Mouse (Mus musculus) stomach, postnatal 0 days (tissue): ENCODE results near the gene Arpp21. TPM values are rescaled to one million over a fixed set of nuclear protein-coding genes. Genes with fewer than 3 reads are reported as not detected.

Experiments used
- ATAC-seq: fragments of 200-750 bp; cut with Nextera tagmentation; 2 replicates; pipeline ENCODE4 v1.8.0; 2017; ENCODE audit not compliant: low FRiP score, low TSS enrichment
- DNase-seq: peaks from one replicate; pipeline ENCODE4 v3.0.0-alpha.2; 2016; ENCODE audit warnings: low spot score
- H3K27ac ChIP-seq: fragments of 300-500 bp; sonication (generic); replicated peaks from 2 replicates; pipeline ENCODE4 v1.5.1; 2014; ENCODE audit warnings: mild to moderate bottlenecking, control low read depth
- H3K27me3 ChIP-seq: fragments of 300-500 bp; sonication (generic); 2 replicates; pipeline ENCODE4 v1.6.1; 2014; ENCODE audit warnings: low read length; ENCODE audit not compliant: control insufficient read depth, insufficient read depth
- H3K36me3 ChIP-seq: fragments of 300-500 bp; sonication (generic); 2 replicates; pipeline ENCODE4 v1.6.1; 2014; ENCODE audit warnings: low read length, mixed read lengths; ENCODE audit not compliant: control insufficient read depth, insufficient read depth
- H3K4me1 ChIP-seq: fragments of 300-500 bp; sonication (generic); replicated peaks from 2 replicates; pipeline ENCODE4 v1.6.1; 2014; ENCODE audit warnings: antibody characterized with exemption; ENCODE audit not compliant: control insufficient read depth, insufficient read depth
- H3K4me2 ChIP-seq: fragments of 300-500 bp; sonication (generic); replicated peaks from 2 replicates; pipeline ENCODE4 v1.6.1; 2014; ENCODE audit warnings: low read depth, mild to moderate bottlenecking, control low read depth, moderate library complexity
- H3K4me3 ChIP-seq: fragments of 300-500 bp; sonication (generic); 2 replicates; pipeline ENCODE4 v1.5.1; 2014; ENCODE audit warnings: low read depth, low read length, control low read depth
- H3K9ac ChIP-seq: fragments of 300-500 bp; sonication (generic); 2 replicates; pipeline ENCODE4 v1.6.1; 2014; ENCODE audit warnings: mild to moderate bottlenecking, low read length, control low read depth, mixed read lengths
- H3K9me3 ChIP-seq: fragments of 300-500 bp; sonication (generic); 2 replicates; pipeline ENCODE4 v1.6.1; 2016; ENCODE audit warnings: low read length; ENCODE audit not compliant: control insufficient read depth
- CTCF ChIP-seq: IDR thresholded peaks from 2 replicates; pipeline ENCODE4 v1.5.1; 2016; ENCODE audit warnings: antibody characterized with exemption, low read depth, mild to moderate bottlenecking, moderate library complexity
- EP300 ChIP-seq: optimal IDR thresholded peaks from 2 replicates; pipeline ENCODE3; 2016; ENCODE audit warnings: antibody characterized with exemption
- WGBS: fragments of 180-500 bp; shearing (Covaris S2); extraction: QIAGEN DNeasy Blood & Tissue Kit; methylation state at CpG from one replicate; pipeline ENCODE4 v1.1.7; 2014; 5-methylcytosine and 5-hydroxymethylcytosine counted together
- polyA plus RNA-seq: library from polyadenylated mRNA; unstranded; fragments of >200 nt; fragmentation: Nextera tagmentation; extraction: Ambion mirVana; gene quantifications from 2 replicates; pipeline ENCODE4 v1.2.1, GENCODE M21; 2015

Arpp21 gene
- polyA plus RNA-seq, 1 experiment from 2014 or later: 1.2 TPM

DNA sequence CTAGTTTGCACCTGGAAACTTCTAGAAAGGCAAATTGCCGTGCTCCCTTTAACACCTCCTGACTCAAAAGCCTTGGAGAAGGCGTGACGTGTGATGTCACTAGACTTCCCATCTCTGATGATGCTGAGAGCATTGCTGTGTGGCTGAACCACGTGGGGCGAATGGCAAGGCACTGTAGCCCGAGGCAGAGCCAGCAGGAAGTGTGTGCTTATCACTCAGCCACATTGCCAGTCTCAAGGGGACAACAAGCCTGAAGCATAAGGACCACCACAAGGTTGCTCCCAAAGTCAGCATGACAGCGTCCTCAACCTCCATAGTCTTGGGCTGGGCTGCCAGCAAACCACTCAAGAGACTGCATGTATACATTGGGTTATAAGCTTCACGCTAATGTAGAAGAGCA is 95.1 kb downstream of the Arpp21 start:
- Histone ChIP-seq H3K4me1 (no peaks in the 10 kb centered on the region), H3K36me3 (no peaks in the 10 kb centered on the region), H3K4me2 (no peak overlapping the region), H3K27ac (no peak overlapping the region), H3K27me3 (no peaks in the 10 kb centered on the region), H3K9me3 (no peaks in the 10 kb centered on the region), H3K9ac (no peak overlapping the region), H3K4me3 (no peak overlapping the region)
- TF ChIP-seq EP300: no peak
- no peak for TF ChIP-seq CTCF
- no peak for ATAC-seq
- WGBS: 77% methylated on average over 8 of the region's 8 CpGs
- DNase-seq: no peak

DNA sequence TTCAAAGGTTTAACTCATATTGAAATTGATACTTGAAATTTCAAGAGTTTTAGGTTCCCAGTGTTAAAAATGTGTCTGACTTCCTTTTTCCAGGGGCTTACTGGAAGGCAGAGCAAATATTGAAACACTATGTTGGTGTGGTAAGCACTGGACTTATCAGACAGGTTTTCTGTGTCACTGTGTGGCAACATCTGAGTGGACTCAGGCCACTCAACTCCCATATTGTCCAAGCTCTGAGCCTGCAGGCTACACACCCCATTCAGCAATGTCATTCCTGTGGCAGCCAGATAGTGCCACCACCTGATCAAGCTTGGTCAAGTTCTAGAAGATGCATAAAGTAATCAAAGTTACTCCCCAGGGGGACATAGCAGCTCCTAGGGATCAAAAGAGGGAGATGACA is 97.9 kb downstream of the Arpp21 start:
- Histone ChIP-seq H3K27ac (no peak overlapping the region), H3K9me3 (no peaks in the 10 kb centered on the region), H3K4me2 (no peak overlapping the region), H3K36me3 (no peaks in the 10 kb centered on the region), H3K9ac (no peak overlapping the region), H3K4me1 (no peaks in the 10 kb centered on the region), H3K4me3 (no peak overlapping the region), H3K27me3 (no peaks in the 10 kb centered on the region)
- peak; percentile 60; the same call in 1 of the 2 replicates for ATAC-seq
- DNase-seq: peak; percentile 24
- TF ChIP-seq CTCF (no peak), EP300 (no peak)

DNA sequence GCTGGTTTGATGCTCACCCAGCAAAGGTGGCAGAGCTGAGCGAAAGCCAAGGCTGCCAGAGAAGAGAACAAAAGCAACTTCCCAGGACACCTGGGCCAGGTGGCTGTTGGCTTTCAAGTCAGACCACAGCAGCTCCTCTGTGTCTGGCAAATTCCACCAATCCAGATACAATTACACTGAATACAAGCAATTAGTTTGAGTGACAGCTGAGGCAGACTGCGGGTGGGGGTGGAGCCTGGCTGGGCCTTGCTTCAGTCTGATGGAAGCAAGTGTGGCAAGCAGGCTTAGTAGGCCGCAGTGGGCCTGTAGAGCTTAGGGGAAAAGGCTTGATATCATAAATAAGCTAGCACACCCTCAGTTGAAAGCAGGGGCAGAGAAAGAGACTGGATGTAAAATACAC is 104.9 kb downstream of the Arpp21 start:
- Histone ChIP-seq H3K27me3 (no peaks in the 10 kb centered on the region), H3K9ac (no peak overlapping the region), H3K27ac (no peak overlapping the region), H3K36me3 (no peaks in the 10 kb centered on the region), H3K4me3 (no peak overlapping the region), H3K4me2 (no peak overlapping the region), H3K4me1 (no peaks in the 10 kb centered on the region), H3K9me3 (no peaks in the 10 kb centered on the region)
- TF ChIP-seq EP300 (no peak), CTCF (no peak)
- WGBS: 37% methylated on average over 3 of the region's 3 CpGs
- no peak for ATAC-seq
- DNase-seq: no peak

DNA sequence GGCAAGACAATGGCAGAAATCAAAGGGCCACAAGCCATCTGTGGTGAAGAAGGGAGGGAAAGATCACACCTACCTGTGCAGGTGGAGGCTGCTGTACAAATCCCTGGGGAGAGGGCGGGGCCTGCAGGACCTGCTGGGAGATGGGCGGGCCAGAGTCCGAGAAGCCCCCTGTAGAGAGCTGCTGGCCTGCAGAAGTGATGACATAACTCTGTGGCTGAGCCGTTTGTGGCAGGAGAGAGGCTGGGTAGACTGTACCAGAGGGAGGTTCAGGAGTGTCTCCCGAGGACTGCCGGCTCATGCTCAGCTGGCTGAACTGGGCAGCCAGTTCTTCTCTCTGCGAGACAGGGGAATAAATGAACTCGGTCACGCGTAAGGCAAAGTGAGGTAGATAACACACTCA is 111.1 kb downstream of the Arpp21 start:
- no peaks in the 10 kb centered on the region for H3K4me1 ChIP-seq
- H3K27me3 ChIP-seq: no peaks in the 10 kb centered on the region
- 34% methylated on average over 10 of the region's 10 CpGs for WGBS
- DNase-seq (no peak), ATAC-seq (no peak)
- TF ChIP-seq CTCF (no peak), EP300 (no peak)
- no peak overlapping the region for H3K9ac ChIP-seq
- no peak overlapping the region for H3K27ac ChIP-seq
- H3K9me3 ChIP-seq: no peaks in the 10 kb centered on the region
- no peaks in the 10 kb centered on the region for H3K36me3 ChIP-seq
- no peak overlapping the region for H3K4me3 ChIP-seq
- no peak overlapping the region for H3K4me2 ChIP-seq

DNA sequence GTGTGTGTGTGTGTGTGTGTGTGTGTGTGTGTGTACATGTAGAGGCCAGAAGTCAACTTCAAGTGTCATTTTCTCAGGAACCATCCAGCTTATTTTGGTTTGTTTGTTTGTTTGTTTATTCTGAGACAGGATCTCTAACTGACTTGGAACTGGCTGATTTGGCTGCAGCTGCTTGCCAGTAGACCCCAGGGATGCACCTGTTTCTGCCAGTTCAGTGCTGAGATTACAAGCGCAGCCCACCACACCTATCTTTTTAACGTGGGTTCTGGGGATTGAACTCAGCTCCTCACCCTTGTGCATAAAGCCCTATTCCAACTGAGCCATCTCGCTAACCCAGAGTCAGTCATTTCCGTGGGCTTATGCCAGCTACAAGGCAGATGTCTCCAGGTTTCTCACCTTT is 111.6 kb downstream of the Arpp21 start:
- DNase-seq: no peak
- Histone ChIP-seq H3K36me3 (no peaks in the 10 kb centered on the region), H3K4me2 (no peak overlapping the region), H3K9ac (no peak overlapping the region), H3K9me3 (no peaks in the 10 kb centered on the region), H3K4me3 (no peak overlapping the region), H3K4me1 (no peaks in the 10 kb centered on the region), H3K27me3 (no peaks in the 10 kb centered on the region), H3K27ac (no peak overlapping the region)
- ATAC-seq: no peak
- TF ChIP-seq EP300: no peak
- no peak for TF ChIP-seq CTCF
- WGBS: 60% methylated on average over 4 of the region's 4 CpGs

DNA sequence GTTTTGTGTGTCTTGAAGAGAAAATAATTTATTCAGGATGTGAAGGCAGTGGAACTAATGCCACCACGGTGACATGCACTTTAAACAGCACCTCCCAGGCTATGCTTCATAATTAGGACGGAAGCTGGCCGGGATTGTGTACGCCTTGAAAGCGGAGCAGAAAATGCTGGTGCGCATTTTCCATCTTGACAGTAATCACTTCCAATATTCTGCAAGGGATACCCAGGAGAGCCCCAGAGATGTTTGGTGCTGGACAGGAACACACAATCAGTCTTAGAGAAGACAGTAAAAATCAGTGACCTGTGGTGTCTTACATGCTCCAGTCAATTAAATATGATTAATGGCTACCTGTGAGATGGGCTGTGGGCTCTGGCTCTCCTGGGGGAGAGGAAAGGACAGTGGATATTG is 112.3 kb downstream of the Arpp21 start:
- Histone ChIP-seq H3K4me1 (no peaks in the 10 kb centered on the region), H3K9ac (no peak overlapping the region), H3K4me3 (no peak overlapping the region), H3K27ac (no peak overlapping the region), H3K9me3 (no peaks in the 10 kb centered on the region), H3K27me3 (no peaks in the 10 kb centered on the region), H3K4me2 (no peak overlapping the region), H3K36me3 (no peaks in the 10 kb centered on the region)
- DNase-seq: no peak
- no peak for ATAC-seq
- no peak for TF ChIP-seq EP300
- no peak for TF ChIP-seq CTCF
- WGBS: 69% methylated on average over 6 of the region's 6 CpGs

- WGBS: 35% methylated on average over 3 of the region's 3 CpGs
- no peak for ATAC-seq
- H3K36me3 ChIP-seq: no peaks in the 10 kb centered on the region
- H3K4me3 ChIP-seq: no peak overlapping the region
- no peaks in the 10 kb centered on the region for H3K4me1 ChIP-seq
- no peaks in the 10 kb centered on the region for H3K9me3 ChIP-seq
- DNase-seq: no peak
- H3K27me3 ChIP-seq: no peaks in the 10 kb centered on the region
- no peak for TF ChIP-seq EP300
- TF ChIP-seq CTCF: no peak
- H3K27ac ChIP-seq: no peak overlapping the region
- H3K9ac ChIP-seq: no peak overlapping the region
- no peak overlapping the region for H3K4me2 ChIP-seq
Measured at GRCm38 (mm10) chr9:112119535-112119934, 116.2 kb downstream of the Arpp21 start.
